Mouse (Mus musculus) CD4-positive helper T cell, adult 2 months (primary cell): Measurements from ENCODE around the gene Zfp160.
"Not testable (repeated sequence)": the region's sequence is repeated elsewhere in the genome, so short reads cannot be mapped to it uniquely, and the experiment has no call there.

Experiments used
- DNase-seq: peaks from one replicate; pipeline ENCODE4 v3.0.0-alpha.2; 2012; ENCODE audit warnings: low read depth, missing footprints, low spot score

The Zfp160 gene

DNA sequence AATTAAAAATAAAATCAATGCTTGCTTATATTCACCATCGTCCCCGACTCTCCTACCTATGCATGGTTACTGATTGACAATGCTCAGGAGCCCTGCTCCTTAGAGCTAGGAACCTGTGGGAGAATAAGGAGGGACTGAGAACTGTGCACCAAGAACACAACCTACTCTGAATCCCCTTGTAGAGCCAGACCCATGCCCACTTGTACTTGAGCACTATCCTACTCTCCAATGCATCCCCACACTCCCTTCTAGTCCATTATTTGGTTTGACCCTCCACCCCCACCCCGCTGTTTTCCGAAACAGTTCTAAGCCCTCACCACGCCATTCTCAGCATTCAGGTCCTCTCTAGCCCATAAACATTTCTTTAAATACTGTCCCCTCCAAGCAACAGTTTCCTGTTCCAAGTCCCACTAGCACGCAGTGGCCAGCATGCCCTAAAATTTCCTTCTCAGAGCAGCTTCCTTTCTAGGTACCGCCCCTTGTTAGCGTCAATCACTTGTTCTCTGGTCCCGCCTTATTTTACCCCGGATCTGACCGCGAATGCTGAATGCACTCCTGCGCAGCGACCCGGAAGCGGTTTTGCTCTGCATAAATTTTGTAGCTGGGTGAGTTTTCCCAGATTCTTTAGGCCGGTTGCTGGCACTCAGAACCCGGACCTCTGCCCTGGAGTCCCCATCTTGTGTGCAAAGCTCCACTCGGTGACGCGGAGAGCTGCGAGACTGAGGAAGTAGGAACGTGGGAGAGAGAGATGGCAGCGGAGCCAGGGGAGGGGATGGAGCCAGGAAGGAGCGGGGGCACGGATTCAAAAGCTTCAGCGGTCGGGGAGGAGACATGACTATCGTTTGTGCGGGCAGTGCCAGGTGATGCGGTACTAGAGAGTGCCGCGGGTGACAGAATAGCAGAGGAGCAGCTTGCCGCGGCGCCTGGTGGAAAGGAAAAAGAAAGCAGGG lies at the start of gene Zfp160:
Gene Zfp160, plus strand, starts transcription at position 522 of the 950 bp plus-strand sequence.
- peak; percentile 89 for DNase-seq

DNA sequence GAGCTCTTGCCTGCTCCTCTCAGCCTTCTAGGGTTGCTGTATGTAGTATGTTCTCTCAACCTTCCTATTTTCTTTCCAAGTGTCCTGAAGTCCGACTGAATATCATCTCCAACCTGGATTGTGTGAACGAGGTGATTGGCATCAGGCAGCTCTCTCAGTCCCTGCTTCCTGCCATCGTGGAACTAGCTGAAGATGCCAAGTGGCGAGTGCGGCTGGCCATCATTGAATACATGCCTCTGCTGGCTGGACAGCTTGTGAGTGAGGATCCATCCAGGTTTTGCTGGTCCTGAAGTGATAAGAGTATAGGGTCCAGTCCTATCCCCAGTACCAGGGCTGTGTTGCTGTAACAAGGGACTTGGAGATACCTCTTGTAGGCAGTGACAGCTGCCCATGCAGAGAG lies 48.3 kb upstream of the Zfp160 start:
- DNase-seq: no peak

DNA sequence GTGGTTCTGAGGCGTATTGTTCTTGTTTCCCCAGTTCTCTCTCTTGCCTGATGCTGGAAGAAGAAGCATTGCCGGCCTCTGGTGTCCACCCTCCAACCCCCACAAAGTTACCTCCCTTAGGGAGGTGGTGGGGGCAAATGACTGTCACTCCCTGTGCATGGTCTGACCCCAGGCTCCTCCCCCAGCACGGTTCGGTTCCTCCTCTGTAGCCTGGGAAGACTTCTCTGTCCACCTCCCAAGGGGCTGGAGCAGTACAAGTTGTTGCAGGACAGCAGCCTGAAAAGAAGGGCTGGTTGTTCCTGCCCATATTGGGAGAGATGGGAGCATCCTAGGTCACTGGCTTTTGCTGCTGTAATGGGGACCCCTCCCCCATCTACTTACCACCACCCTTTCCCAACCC lies 43.3 kb upstream of the Zfp160 start:
- DNase-seq: no peak

DNA sequence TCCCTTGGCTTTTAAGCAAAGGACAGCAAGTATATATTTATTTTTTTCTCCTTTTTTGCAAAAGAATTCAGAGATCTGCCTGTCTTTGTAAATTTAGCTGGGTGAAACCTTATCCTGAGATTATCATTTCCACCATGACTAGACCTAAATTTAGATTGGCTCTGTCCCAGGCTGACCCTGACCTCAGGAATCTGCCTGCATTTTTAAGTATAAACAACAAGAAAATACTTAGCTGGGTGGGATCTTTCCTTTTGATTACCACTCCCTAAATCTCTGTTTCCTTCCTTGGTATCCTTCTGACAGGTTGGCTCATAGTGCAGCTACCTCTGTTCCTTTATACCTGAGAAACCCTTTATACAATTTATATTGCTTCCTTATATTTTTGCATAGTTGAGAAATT lies 42.0 kb upstream of the Zfp160 start:
- DNase-seq: no peak

DNA sequence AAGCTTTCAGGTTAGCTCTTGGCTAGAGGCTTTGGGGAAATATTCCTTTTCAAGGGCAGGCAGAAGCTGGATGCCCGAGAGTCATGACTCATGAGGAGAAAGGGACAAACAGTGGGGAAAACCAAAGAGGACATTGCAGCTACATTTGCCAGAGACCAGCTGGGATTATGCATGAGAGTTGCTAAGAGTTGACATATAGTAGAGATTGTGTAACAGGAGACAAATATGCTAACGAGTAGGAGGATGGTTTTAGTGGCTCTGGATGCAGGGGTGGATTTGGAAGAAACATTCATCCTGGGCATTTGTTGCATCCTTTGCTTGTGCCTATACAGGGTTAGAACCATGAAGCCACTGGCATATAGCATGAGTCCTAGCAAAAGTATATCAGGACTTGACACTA lies 15.0 kb upstream of the Zfp160 start:
- DNase-seq: no peak

DNA sequence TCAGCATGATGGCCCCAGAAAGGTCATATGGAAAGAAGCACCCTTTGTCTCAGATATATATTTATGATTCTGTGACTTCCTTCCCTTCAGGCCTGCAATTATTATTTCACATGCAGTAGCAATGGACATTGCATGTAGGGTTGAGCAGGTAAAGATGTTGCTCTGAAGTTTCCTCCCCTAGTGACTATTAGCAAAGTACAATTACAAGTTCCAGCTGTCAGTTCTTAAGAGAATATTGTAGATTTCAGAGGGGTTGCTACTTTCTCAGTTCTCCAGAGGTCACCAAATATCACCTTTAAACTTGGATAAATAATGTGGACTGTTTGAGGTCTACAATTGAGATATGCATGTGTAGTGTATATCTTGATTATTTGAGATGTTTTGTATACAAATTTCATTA lies 12.3 kb upstream of the Zfp160 start, which contains the start of gene Vmn1r233:
Gene Vmn1r233, minus strand, starts transcription at position 101 of the 400 bp plus-strand sequence.
- no peak for DNase-seq

DNA sequence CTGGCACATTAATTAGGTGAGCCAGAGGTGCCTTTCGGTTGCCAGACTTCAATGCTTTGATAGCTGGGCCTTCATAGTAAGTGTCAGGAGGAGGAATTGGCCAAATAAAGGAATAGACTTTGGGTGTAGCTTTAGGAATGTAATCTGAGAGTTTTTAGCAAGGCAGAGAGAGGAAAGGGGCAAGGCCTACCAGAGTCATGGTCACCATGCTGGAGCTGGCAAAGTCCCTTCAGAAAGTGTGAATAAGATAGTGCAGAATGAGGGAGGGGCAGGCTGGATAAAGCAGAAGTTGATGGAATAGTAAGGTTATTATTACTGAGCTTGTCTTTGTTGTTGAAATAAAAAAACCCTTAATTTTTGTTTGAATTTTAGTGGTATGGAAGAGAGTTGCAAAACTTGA lies 1.0 kb downstream of the Zfp160 start:
- no peak for DNase-seq

DNA sequence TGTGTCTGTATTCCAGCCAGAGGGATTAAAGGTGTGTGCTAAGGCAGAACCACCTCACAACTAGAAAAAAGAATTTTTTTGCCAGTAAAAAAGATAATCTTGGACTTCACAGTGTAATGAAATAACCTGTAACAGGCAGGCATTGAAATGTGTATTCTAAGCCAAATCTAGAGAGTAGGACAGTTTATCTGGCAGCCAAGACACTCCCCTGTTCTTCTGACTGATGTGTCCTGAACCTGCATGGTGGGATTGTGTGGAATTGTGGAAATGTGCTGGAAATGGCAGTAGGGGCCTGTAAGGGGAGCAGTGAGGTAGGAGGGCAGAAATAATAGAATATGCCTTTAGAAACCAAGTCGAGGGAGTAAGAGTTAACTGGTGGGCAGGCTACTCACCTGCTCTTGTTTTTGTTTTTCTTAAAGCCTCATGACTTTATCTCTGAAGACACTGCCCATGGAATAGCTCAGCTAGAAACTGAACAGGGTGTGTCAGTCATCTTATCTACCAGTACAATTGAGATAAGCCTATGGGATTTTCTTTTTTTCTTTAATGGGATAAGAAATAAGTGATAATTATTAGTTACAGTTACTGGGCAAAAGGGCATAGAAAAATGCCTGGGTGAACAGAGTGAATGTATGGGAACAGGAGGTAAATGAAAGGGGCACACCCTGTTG lies 9.8 kb downstream of the Zfp160 start:
- no peak for DNase-seq

DNA sequence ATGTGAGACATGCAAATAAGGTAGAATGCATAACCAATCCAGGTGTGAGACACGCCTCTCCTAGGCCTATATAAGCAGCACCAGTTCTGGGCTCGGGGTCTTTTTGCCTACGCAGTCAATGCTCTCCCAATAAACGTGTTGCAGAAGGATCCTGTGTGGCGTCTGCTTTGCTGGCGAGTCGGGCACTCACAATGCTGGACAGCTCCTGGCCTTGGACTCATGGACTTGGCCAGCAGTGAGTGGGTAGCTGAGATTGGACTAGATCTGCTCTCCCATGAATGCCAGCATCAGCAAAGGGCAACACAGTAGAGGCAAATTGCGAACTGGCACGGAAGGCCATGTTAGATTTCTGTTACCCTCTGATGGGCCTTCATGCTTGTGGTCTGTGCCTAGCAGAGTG lies 39.3 kb downstream of the Zfp160 start:
- DNase-seq: not testable (repeated sequence)

DNA sequence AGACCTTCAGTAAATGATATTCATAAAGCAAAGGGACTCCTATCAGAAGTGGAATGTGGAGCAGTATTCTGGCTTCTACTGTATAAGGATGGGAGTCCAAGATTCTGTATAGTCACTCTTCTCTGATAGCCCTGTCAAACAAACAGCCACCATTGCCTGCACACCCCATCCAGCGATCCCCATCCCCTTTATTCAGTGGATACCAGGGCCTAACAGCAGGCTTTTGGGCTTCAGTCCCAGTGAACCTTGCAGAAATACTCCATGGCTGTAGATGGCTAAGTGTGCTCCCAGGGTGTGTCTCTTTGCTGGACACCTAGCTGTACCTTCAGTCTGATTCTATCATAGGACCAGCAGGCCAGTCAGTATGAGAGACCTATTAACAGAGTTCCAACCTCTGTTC lies 42.2 kb downstream of the Zfp160 start:
- DNase-seq: no peak

DNA sequence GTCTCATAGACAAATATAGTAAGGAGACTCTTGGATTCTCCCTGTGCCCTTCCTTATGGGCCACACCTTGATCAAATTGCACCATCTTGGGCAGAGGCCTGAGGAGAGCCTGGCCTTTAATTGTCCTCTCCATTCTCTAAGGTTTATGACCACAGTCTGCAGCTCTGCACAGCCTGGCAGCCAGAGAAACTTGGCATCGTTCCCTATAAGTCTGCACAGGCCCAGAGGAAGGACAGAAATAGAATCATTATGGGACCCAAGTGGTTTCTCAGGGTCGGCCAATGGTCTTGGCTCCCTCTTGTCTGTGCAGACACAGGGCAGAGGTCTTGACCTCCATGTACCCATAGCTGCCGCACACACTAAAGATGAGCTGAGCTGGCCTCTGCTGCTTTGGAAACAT lies 42.6 kb downstream of the Zfp160 start:
- not testable (repeated sequence) for DNase-seq

DNA sequence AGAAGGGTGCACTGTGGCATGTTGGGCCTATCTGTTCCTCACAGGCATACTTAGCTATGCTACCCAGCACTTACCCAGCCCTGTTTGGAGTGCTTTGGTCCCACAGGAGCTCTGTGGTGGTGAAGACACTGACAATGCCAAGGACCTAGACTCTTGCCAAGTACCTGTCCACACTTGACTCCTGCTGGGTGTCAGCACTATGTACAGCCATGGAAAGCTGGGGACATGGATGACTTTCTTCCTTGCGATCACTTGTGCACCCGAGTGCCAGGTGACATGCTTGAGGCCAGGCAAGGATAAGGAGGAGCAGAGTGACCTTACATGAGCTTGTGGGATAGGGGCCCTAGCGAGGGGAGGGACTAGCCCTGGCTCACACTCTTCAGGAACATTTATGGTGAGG lies 43.2 kb downstream of the Zfp160 start:
- DNase-seq: not testable (repeated sequence)

DNA sequence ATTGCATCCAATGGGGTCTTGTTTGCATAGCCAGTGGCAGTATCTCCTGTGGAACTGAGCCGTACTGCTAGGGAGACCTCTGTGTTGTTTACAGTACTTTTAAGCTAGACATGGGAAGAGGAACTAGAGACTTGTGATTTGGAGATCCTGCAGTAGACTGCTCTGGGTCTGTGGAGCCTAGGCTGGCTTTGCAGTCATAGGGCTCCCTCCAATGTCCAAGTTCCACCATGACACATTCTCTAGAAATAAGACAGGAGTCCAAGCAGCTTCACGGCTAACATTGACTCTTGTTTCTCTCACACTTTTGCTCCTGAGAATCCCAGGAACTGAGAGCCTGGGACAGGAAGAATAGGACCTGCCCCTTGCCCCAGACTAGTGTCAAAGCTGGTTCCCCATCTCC lies 44.6 kb downstream of the Zfp160 start:
- no peak for DNase-seq

DNA sequence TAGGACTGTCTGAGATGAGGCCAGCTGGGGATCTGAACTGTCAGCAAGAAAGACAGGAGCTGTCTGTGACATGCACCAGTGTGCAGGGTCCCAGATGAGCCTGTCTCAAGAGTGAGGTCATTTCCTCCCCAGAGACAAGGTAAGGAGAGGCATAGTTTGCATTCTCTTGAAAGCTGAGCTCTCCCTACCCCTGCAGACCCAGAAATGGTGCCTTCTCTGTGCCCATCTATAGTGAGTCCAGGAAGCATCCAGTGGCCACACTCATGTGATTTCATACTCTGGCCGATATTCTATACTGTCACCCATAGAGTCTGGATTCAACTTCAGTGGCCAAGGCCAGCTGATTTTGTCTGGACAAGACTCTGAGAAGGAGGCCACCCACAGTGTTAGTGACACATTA lies 46.4 kb downstream of the Zfp160 start:
- not testable (repeated sequence) for DNase-seq

DNA sequence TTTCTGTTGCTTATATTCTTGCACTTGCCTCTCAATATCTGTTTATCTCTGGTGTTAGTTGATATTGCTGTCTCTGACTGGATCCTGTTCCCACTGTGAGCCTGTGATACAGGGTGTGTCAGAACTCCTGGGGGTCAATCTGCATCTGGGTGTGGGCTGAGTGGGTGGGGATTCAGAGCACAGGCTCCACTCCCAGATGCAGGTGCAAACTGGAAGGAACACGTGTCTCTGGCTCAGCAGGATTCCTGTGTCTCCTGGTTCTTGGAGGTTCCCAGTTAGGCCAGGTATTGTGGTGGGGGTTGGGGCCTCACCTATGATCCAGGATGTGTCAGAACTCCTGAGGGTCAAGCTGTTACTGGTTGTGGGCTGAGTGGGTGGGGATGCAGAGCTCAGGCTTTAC lies 56.8 kb downstream of the Zfp160 start:
- no peak for DNase-seq

DNA sequence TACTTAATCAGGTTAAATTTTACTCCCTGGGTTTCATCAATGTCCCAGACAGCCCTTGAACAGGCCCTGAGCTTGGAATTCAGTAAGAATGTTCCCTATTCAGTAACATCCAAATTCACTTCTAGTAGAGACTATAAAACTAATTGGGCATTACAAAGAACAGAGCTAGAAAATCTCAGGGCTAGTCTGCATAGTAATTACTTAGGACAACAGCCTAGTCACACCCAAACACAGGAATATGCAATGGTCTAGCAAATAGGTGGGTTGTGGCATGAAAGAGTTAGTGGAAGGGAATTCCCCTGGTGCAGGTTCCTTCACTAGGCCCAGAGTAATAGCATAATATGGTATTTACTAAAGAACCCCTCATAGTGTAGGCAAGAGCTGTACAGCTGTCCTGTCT lies 58.3 kb downstream of the Zfp160 start:
- no peak for DNase-seq

DNA sequence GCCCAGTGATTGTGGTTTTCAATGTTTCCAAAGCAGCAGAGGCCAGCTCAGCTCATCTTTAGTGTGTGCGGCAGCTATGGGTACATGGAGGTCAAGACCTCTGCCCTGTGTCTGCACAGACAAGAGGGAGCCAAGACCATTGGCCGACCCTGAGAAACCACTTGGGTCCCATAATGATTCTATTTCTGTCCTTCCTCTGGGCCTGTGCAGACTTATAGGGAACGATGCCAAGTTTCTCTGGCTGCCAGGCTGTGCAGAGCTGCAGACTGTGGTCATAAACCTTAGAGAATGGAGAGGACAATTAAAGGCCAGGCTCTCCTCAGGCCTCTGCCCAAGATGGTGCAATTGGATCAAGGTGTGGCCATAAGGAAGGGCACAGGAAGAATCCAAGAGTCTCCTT lies 60.7 kb downstream of the Zfp160 start:
- not testable (repeated sequence) for DNase-seq

DNA sequence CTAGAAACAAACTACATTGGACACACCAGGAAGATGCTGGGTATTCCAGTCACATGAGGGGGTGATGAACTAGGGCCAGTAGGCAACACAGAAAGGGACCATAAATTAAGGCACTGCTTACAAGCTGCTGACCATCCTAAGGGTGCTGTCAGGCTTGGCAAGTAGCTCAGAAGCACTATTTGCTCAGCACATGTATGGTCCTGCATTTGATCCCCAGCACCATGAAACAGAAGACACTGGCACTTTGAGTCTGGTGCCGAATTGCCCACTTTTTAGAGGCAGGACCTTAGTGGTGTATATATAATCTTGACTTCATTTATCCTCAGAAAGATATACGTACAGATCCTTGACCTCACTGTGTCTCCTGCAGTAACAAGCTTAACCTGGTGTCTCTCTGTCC lies 62.3 kb downstream of the Zfp160 start:
- DNase-seq: not testable (repeated sequence)
